Mouse (Mus musculus): Measurements from ENCODE around the gene Grk6. TPM values are rescaled to one million over a fixed set of nuclear protein-coding genes. Genes with fewer than 3 reads are reported as not detected.

Gene Grk6
- total and polyA plus RNA-seq, 2 experiments from 2014 or later = 35.8 to 71.9 TPM

- Histone ChIP-seq H3K4me2 (ENCODE audit: low read depth, low read length, poor library complexity, severe bottlenecking) (peak overlapping the region; percentile 97), H3K27me3 (ENCODE audit: insufficient read depth, low read length) (no peaks in the 10 kb centered on the region), H3K9ac (replicated peaks; ENCODE audit: low read length, poor library complexity, severe bottlenecking) (peak overlapping the region; percentile 98), H3K4me1 (ENCODE audit: insufficient read depth, low read length) (peaks cover 11% of the 10 kb centered on the region; the same call in 1 of the 2 replicates), H3K27ac (ENCODE audit: low read depth, low read length) (peak overlapping the region; percentile 99), H3K9me3 (ENCODE audit: low read length) (no peaks in the 10 kb centered on the region), H3K4me3 (ENCODE audit: low read depth, low read length) (peak overlapping the region; percentile 75), H3K36me3 (ENCODE audit: insufficient read depth, low read length) (peaks cover 11% of the 10 kb centered on the region)
- no peak for TF ChIP-seq CTCF (IDR thresholded peaks at IDR 0.05)
- WGBS = under 1% methylated on average over 28 of the region's 29 CpGs
- DNase-seq (ENCODE audit: low spot score) = peak; percentile 63
- ATAC-seq (ENCODE audit: low FRiP score) = peak; percentile 42
These were observed 42.2 kb downstream of the Grk6 start for GRCm38 (mm10) chr13:55486916-55487577.

GRCm38 (mm10) chr13:55487578-55488498 lies 43.0 kb downstream of the Grk6 start, which contains the start of gene Dbn1:
Dbn1 (minus strand) TSS chr13:55488111.
- H3K27me3 ChIP-seq (ENCODE audit: insufficient read depth, low read length) = no peaks in the 10 kb centered on the region
- H3K4me2 ChIP-seq (ENCODE audit: low read depth, low read length, poor library complexity, severe bottlenecking) = peak within 1 kb of the TSS; percentile 97
- H3K27ac ChIP-seq (ENCODE audit: low read depth, low read length) = peak within 1 kb of the TSS; percentile 99
- peak within 1 kb of the TSS; percentile 75 for H3K4me3 ChIP-seq (ENCODE audit: low read depth, low read length)
- H3K4me1 ChIP-seq (ENCODE audit: insufficient read depth, low read length) = peaks cover 7% of the 10 kb centered on the region; the same call in 1 of the 2 replicates
- DNase-seq (ENCODE audit: low spot score) = peak; percentile 81
- ATAC-seq (ENCODE audit: low FRiP score) = peak; percentile 84
- TF ChIP-seq CTCF (IDR thresholded peaks at IDR 0.05) = no peak
- peaks cover 3% of the 10 kb centered on the region; the same call in 1 of the 2 replicates for H3K36me3 ChIP-seq (ENCODE audit: insufficient read depth, low read length)
- under 1% methylated on average over 30 of the region's 83 CpGs for WGBS
- H3K9me3 ChIP-seq (ENCODE audit: low read length) = no peaks in the 10 kb centered on the region
- H3K9ac ChIP-seq (replicated peaks; ENCODE audit: low read length, poor library complexity, severe bottlenecking) = peak within 1 kb of the TSS; percentile 98

GRCm38 (mm10) chr13:55494257-55494656 lies 49.4 kb downstream of the Grk6 start:
- Histone ChIP-seq H3K9me3 (ENCODE audit: low read length) (no peaks in the 10 kb centered on the region), H3K36me3 (ENCODE audit: insufficient read depth, low read length) (peaks cover 6% of the 10 kb centered on the region; the same call in 1 of the 2 replicates), H3K4me3 (ENCODE audit: low read depth, low read length) (no peak overlapping the region), H3K4me2 (ENCODE audit: low read depth, low read length, poor library complexity, severe bottlenecking) (no peak overlapping the region), H3K4me1 (ENCODE audit: insufficient read depth, low read length) (peaks cover 4% of the 10 kb centered on the region), H3K9ac (replicated peaks; ENCODE audit: low read length, poor library complexity, severe bottlenecking) (no peak overlapping the region), H3K27me3 (ENCODE audit: insufficient read depth, low read length) (no peaks in the 10 kb centered on the region), H3K27ac (ENCODE audit: low read depth, low read length) (no peak overlapping the region)
- TF ChIP-seq CTCF (IDR thresholded peaks at IDR 0.05) = peak; percentile 17; the same call in 1 of the 2 replicates
- DNase-seq (ENCODE audit: low spot score) (no peak), ATAC-seq (ENCODE audit: low FRiP score) (no peak)
- WGBS = 20% methylated on average over 2 of the region's 2 CpGs

GRCm38 (mm10) chr13:55494883-55495621 lies 50.2 kb downstream of the Grk6 start:
- peak; percentile 72 for DNase-seq (ENCODE audit: low spot score)
- H3K27ac ChIP-seq (ENCODE audit: low read depth, low read length) = no peak overlapping the region
- peaks cover 4% of the 10 kb centered on the region for H3K4me1 ChIP-seq (ENCODE audit: insufficient read depth, low read length)
- H3K9me3 ChIP-seq (ENCODE audit: low read length) = no peaks in the 10 kb centered on the region
- no peaks in the 10 kb centered on the region for H3K27me3 ChIP-seq (ENCODE audit: insufficient read depth, low read length)
- no peak overlapping the region for H3K4me2 ChIP-seq (ENCODE audit: low read depth, low read length, poor library complexity, severe bottlenecking)
- peaks cover 6% of the 10 kb centered on the region; the same call in 1 of the 2 replicates for H3K36me3 ChIP-seq (ENCODE audit: insufficient read depth, low read length)
- WGBS = 19% methylated on average over 18 of the region's 18 CpGs
- no peak overlapping the region for H3K9ac ChIP-seq (replicated peaks; ENCODE audit: low read length, poor library complexity, severe bottlenecking)
- TF ChIP-seq CTCF (IDR thresholded peaks at IDR 0.05) = no peak
- no peak overlapping the region for H3K4me3 ChIP-seq (ENCODE audit: low read depth, low read length)
- ATAC-seq (ENCODE audit: low FRiP score) = no peak

GRCm38 (mm10) chr13:55495702-55496101 lies 50.8 kb downstream of the Grk6 start:
- DNase-seq (ENCODE audit: low spot score) (no peak), ATAC-seq (ENCODE audit: low FRiP score) (no peak)
- 0 out of 2 replicates have a peak overlapping the region, but pooled peaks have one; percentile 20 for H3K27ac ChIP-seq (ENCODE audit: low read depth, low read length)
- no peaks in the 10 kb centered on the region for H3K27me3 ChIP-seq (ENCODE audit: insufficient read depth, low read length)
- WGBS = 11% methylated on average over 4 of the region's 4 CpGs
- H3K4me1 ChIP-seq (ENCODE audit: insufficient read depth, low read length) = peaks cover 4% of the 10 kb centered on the region
- H3K4me3 ChIP-seq (ENCODE audit: low read depth, low read length) = no peak overlapping the region
- H3K9me3 ChIP-seq (ENCODE audit: low read length) = no peaks in the 10 kb centered on the region
- H3K9ac ChIP-seq (replicated peaks; ENCODE audit: low read length, poor library complexity, severe bottlenecking) = no peak overlapping the region
- no peak for TF ChIP-seq CTCF (IDR thresholded peaks at IDR 0.05)
- H3K36me3 ChIP-seq (ENCODE audit: insufficient read depth, low read length) = peaks cover 6% of the 10 kb centered on the region; the same call in 1 of the 2 replicates
- no peak overlapping the region for H3K4me2 ChIP-seq (ENCODE audit: low read depth, low read length, poor library complexity, severe bottlenecking)
